Mouse (Mus musculus) MEL (cell line): ENCODE measurements around the gene Foxn3. TPM values are rescaled to one million over a fixed set of nuclear protein-coding genes. Genes with fewer than 3 reads are reported as not detected.

Source experiments
- DNase-seq: peaks from one replicate; pipeline ENCODE4 v3.0.0; 2011; ENCODE audit warnings: low read depth, low spot score
- H3K27ac ChIP-seq: 2 replicates; pipeline ENCODE4 v1.5.1; 2012; ENCODE audit warnings: low read depth, mild to moderate bottlenecking, control low read depth, low read length, moderate library complexity; ENCODE audit not compliant: control insufficient read depth
- H3K27me3 ChIP-seq, 2 experiments: fragments of 150-350 bp in 1 of 2; sonication (generic) in 1 of 2; 2 replicates each; pipeline ENCODE4 v1.6.1; 2012; ENCODE audit warnings: low read length in 2 of 2, mild to moderate bottlenecking in 2 of 2, improper control_type of control experiment in 1 of 2, moderate library complexity in 1 of 2; ENCODE audit not compliant: insufficient read depth in 2 of 2, control insufficient read depth in 1 of 2
- H3K36me3 ChIP-seq, 2 experiments: 2 replicates each; pipeline ENCODE4 v1.6.1; 2012 to 2014; ENCODE audit warnings: low read length in 2 of 2, improper control_type of control experiment in 1 of 2, inconsistent platforms in 1 of 2, mild to moderate bottlenecking in 1 of 2; ENCODE audit not compliant: insufficient read depth in 2 of 2, control insufficient read depth in 1 of 2
- H3K4me1 ChIP-seq, 2 experiments: fragments of 150-350 bp in 1 of 2; sonication (generic) in 1 of 2; 2 replicates each; pipeline ENCODE4 v1.6.1; 2012; ENCODE audit warnings: low read length in 2 of 2, improper control_type of control experiment in 1 of 2, mild to moderate bottlenecking in 1 of 2; ENCODE audit not compliant: insufficient read depth in 2 of 2, control insufficient read depth in 1 of 2
- H3K4me3 ChIP-seq, 2 experiments: fragments of 150-350 bp in 1 of 2; sonication (generic) in 1 of 2; 2 replicates each; pipeline ENCODE4 v1.5.1; 2012; ENCODE audit warnings: low read depth in 2 of 2, low read length in 2 of 2, mild to moderate bottlenecking in 2 of 2, moderate library complexity in 2 of 2, control low read depth in 1 of 2, improper control_type of control experiment in 1 of 2; ENCODE audit not compliant: control insufficient read depth in 1 of 2, insufficient read depth in 1 of 2
- H3K79me2 ChIP-seq: 2 replicates; pipeline ENCODE4 v1.6.1; 2012; ENCODE audit warnings: mild to moderate bottlenecking, low read length, moderate library complexity; ENCODE audit not compliant: control insufficient read depth, poor library complexity, insufficient read depth
- H3K9ac ChIP-seq: 2 replicates; pipeline ENCODE4 v1.6.1; 2012; ENCODE audit warnings: low read depth, mild to moderate bottlenecking, control low read depth, low read length, moderate library complexity; ENCODE audit not compliant: control insufficient read depth, poor library complexity, severe bottlenecking
- H3K9me3 ChIP-seq: fragments of 150-350 bp; sonication (generic); replicated peaks from 2 replicates; pipeline ENCODE4 v1.6.1; 2012; ENCODE audit warnings: mild to moderate bottlenecking, low read length, improper control_type of control experiment, moderate library complexity; ENCODE audit not compliant: insufficient read depth
- CHD1 ChIP-seq: IDR thresholded peaks from 2 replicates; pipeline ENCODE4 v1.6.1; 2012; ENCODE audit warnings: low read depth, mild to moderate bottlenecking, inconsistent platforms, low read length, improper control_type of control experiment
- CTCF ChIP-seq, 3 experiments: IDR thresholded peaks in 2 of 3; conservative IDR thresholded peaks in 1 of 3; 2 replicates each; pipeline ENCODE4 v1.5.1; 2011 to 2012; ENCODE audit warnings: low read length in 3 of 3, low read depth in 2 of 3, mild to moderate bottlenecking in 2 of 3, improper control_type of control experiment in 1 of 3, inconsistent platforms in 1 of 3, mixed read lengths in 1 of 3, moderate library complexity in 1 of 3; ENCODE audit not compliant: control insufficient read depth in 1 of 3, insufficient read depth in 1 of 3, poor library complexity in 1 of 3, severe bottlenecking in 1 of 3
- E2F4 ChIP-seq: IDR thresholded peaks from 2 replicates; pipeline ENCODE4 v1.6.1; 2011; ENCODE audit warnings: low read depth, low read length, improper control_type of control experiment, borderline replicate concordance
- ELF1 ChIP-seq: IDR thresholded peaks from 2 replicates; pipeline ENCODE4 v1.6.1; 2014; ENCODE audit warnings: low read depth, mild to moderate bottlenecking, inconsistent platforms, low read length, improper control_type of control experiment, moderate library complexity
- EP300 ChIP-seq, 2 experiments: IDR thresholded peaks; 2 replicates each; pipeline ENCODE4 v1.6.1; 2011; ENCODE audit warnings: improper control_type of control experiment in 2 of 2, low read length in 2 of 2, low read depth in 1 of 2, mild to moderate bottlenecking in 1 of 2
- ETS1 ChIP-seq: IDR thresholded peaks from 2 replicates; pipeline ENCODE4 v1.6.1; 2012; ENCODE audit warnings: low read depth, mild to moderate bottlenecking, inconsistent platforms, low read length, improper control_type of control experiment, moderate library complexity
- GABPA ChIP-seq: IDR thresholded peaks from 2 replicates; pipeline ENCODE4 v1.6.1; 2012; ENCODE audit warnings: low read depth, mild to moderate bottlenecking, inconsistent platforms, low read length, improper control_type of control experiment, moderate library complexity
- GATA1 ChIP-seq: IDR thresholded peaks from 2 replicates; pipeline ENCODE4 v1.6.1; 2011; ENCODE audit warnings: low read depth, low read length, improper control_type of control experiment
- KAT2A ChIP-seq: conservative IDR thresholded peaks from 2 replicates; pipeline ENCODE4 v1.6.1; 2012; ENCODE audit warnings: low read depth, low read length, improper control_type of control experiment, inconsistent platforms
- MAFK ChIP-seq: IDR thresholded peaks from 2 replicates; pipeline ENCODE4 v1.6.1; 2011; ENCODE audit warnings: low read depth, mild to moderate bottlenecking, low read length, improper control_type of control experiment, borderline replicate concordance
- MAZ ChIP-seq: IDR thresholded peaks from 2 replicates; pipeline ENCODE4 v1.6.1; 2012; ENCODE audit warnings: low read depth, mild to moderate bottlenecking, inconsistent platforms, low read length, improper control_type of control experiment
- MEF2A ChIP-seq: IDR thresholded peaks from 2 replicates; pipeline ENCODE4 v1.6.1; 2014; ENCODE audit warnings: low read depth, mild to moderate bottlenecking, inconsistent platforms, low read length, improper control_type of control experiment; ENCODE audit not compliant: poor library complexity, insufficient replicate concordance, severe bottlenecking; ENCODE audit errors: extremely low read depth
- MXI1 ChIP-seq: IDR thresholded peaks from 2 replicates; pipeline ENCODE4 v1.6.1; 2011; ENCODE audit warnings: mild to moderate bottlenecking, low read depth, low read length, improper control_type of control experiment
- MYB ChIP-seq: IDR thresholded peaks from 2 replicates; pipeline ENCODE4 v1.6.1; 2011; ENCODE audit warnings: mild to moderate bottlenecking, low read depth, low read length, improper control_type of control experiment
- NELFE ChIP-seq: IDR thresholded peaks from 2 replicates; pipeline ENCODE4 v1.6.1; 2011; ENCODE audit warnings: low read depth, low read length, improper control_type of control experiment
- POLR2A ChIP-seq, 2 experiments: IDR thresholded peaks; 2 replicates each; pipeline ENCODE4 v1.6.1; 2011 to 2012; ENCODE audit warnings: low read length in 2 of 2, mild to moderate bottlenecking in 2 of 2, control low read depth in 1 of 2, improper control_type of control experiment in 1 of 2, low read depth in 1 of 2, moderate library complexity in 1 of 2; ENCODE audit not compliant: control insufficient read depth in 1 of 2, insufficient read depth in 1 of 2, poor library complexity in 1 of 2
- POLR2AphosphoS5 ChIP-seq: IDR thresholded peaks from 2 replicates; pipeline ENCODE4 v1.6.1; 2012; ENCODE audit warnings: low read depth, borderline replicate concordance, mild to moderate bottlenecking, inconsistent platforms, low read length, moderate library complexity, mixed read lengths
- RAD21 ChIP-seq: IDR thresholded peaks from 2 replicates; pipeline ENCODE4 v1.6.1; 2011; ENCODE audit warnings: mild to moderate bottlenecking, low read depth, low read length, improper control_type of control experiment
- RCOR1 ChIP-seq: IDR thresholded peaks from 2 replicates; pipeline ENCODE4 v1.6.1; 2012; ENCODE audit warnings: low read depth, mild to moderate bottlenecking, inconsistent platforms, low read length, improper control_type of control experiment
- SMC3 ChIP-seq: IDR thresholded peaks from 2 replicates; pipeline ENCODE4 v1.6.1; 2011; ENCODE audit warnings: low read depth, low read length, improper control_type of control experiment
- TAL1 ChIP-seq: IDR thresholded peaks from 2 replicates; pipeline ENCODE4 v1.6.1; 2012; ENCODE audit warnings: mild to moderate bottlenecking, inconsistent platforms, low read length, moderate library complexity, mixed read lengths
- TBP ChIP-seq: IDR thresholded peaks from 2 replicates; pipeline ENCODE4 v1.8.0; 2011; ENCODE audit warnings: low read depth, low read length, improper control_type of control experiment
- ZNF384 ChIP-seq: IDR thresholded peaks from 2 replicates; pipeline ENCODE4 v1.6.1; 2012; ENCODE audit warnings: low read depth, mild to moderate bottlenecking, inconsistent platforms, low read length, improper control_type of control experiment
- polyA plus RNA-seq, 2 experiments: library from polyadenylated mRNA; stranded (reverse) in 1 of 2; unstranded in 1 of 2; fragments of >175 nt in 1 of 2; fragments of >200 nt in 1 of 2; gene quantifications; 2 replicates each; pipeline versions ENCODE4 v1.2.1 to v1.2.4; 2012; ENCODE audit warnings: low replicate concordance in 2 of 2, low read depth in 1 of 2; ENCODE audit not compliant: insufficient read length in 2 of 2, insufficient read depth in 1 of 2, missing spikeins in 1 of 2
- total RNA-seq: library from RNA; depleted of rRNA; stranded (reverse); fragments of 300-350 nt; gene quantifications from 2 replicates; pipeline ENCODE4 v1.2.3, GENCODE M21; 2012

Gene Foxn3
- total and polyA plus RNA-seq, 3 experiments = 15.5 to 22.8 TPM; not detected in 1

DNA sequence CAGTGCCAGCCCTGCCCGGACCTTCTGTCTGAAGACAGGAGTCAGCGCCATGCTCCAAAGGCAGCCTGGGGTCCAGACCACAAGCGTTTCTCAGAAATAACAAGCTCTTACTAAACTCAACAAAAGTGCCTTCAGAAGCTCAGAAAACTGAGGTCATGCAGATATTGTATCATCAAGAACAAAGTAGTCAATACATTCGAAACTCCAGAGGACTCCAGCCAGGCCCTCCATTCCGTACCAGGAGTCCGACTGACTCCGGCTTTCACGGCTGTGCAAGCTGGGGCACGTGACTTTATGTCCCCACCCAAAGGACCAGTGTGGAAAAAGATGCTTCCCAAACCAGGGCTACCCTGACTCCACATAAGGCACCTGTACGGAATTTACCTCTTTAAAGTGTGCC is 195.1 kb downstream of the Foxn3 start:
- Histone ChIP-seq H3K36me3 (no peaks in the 10 kb centered on the region; a peak in 1 of 4 replicates), H3K79me2 (no peaks in the 10 kb centered on the region; the same call in 1 of the 2 replicates), H3K4me3 (no peak overlapping the region), H3K9me3 (no peaks in the 10 kb centered on the region), H3K4me1 (no peaks in the 10 kb centered on the region), H3K27ac (no peak overlapping the region), H3K9ac (no peak overlapping the region), H3K27me3 (no peaks in the 10 kb centered on the region)
- TF ChIP-seq RAD21 (no peak), ETS1 (no peak), NELFE (no peak), EP300 (IDR thresholded peaks at IDR 0.05; ENCODE audit: low read depth in 1 of 2, low read length in 2 of 2) (no peak), CTCF (IDR thresholded peaks at IDR 0.05 in 2 of 3, conservative IDR thresholded peaks at IDR 0.05 in 1 of 3; ENCODE audit: control insufficient read depth in 1 of 3, insufficient read depth in 1 of 3, low read depth in 2 of 3, low read length in 3 of 3, poor library complexity in 1 of 3, severe bottlenecking in 1 of 3) (no peak), SMC3 (no peak), E2F4 (no peak), GABPA (no peak), TAL1 (no peak), CHD1 (no peak), RCOR1 (no peak), ELF1 (no peak)
- no peak for DNase-seq

- TF ChIP-seq GATA1 (no peak), MAZ (no peak), RAD21 (no peak), KAT2A (no peak), MEF2A (no peak), TBP (no peak), ZNF384 (no peak), GABPA (no peak), POLR2AphosphoS5 (no peak), MAFK (no peak), MYB (no peak), RCOR1 (no peak), POLR2A (IDR thresholded peaks at IDR 0.05; ENCODE audit: control insufficient read depth in 1 of 2, insufficient read depth in 1 of 2, low read depth in 1 of 2, low read length in 2 of 2, poor library complexity in 1 of 2) (no peak), MXI1 (no peak)
- Histone ChIP-seq H3K36me3 (no peaks in the 10 kb centered on the region; a peak in 1 of 4 replicates), H3K9me3 (no peaks in the 10 kb centered on the region), H3K27ac (no peak overlapping the region), H3K79me2 (no peaks in the 10 kb centered on the region; the same call in 1 of the 2 replicates), H3K4me1 (no peaks in the 10 kb centered on the region), H3K9ac (no peak overlapping the region), H3K4me3 (no peak overlapping the region), H3K27me3 (no peaks in the 10 kb centered on the region)
- no peak for DNase-seq
Measured at GRCm38 (mm10) chr12:99365999-99366398, 197.4 kb downstream of the Foxn3 start.
